ENCODE assay signal across 10 mouse cellular contexts in the genomic region with DNA sequence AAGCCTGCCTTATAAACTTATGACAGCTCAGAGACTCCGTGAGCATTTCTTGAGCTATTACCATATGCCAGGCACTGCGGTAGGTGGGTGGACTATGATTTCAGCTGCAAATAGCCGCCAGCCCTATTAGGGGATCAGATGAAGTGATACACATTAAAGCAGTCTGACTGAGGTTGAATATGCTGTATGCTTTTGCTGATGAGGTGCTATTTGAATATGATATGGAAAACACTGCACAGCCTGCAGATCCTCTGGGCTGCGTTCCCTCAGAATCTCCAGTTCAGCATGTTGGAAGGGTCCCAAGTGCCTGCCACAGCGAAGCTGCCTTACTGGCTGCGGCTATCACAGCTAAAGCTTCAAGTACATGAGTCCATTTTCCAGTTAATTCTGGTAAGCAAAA. TPM values are rescaled to one million over a fixed set of nuclear protein-coding genes. Genes with fewer than 3 reads are reported as not detected.
DNase-seq lines count a peak whose midpoint lies in the region; ATAC-seq and TF ChIP-seq lines count a peak whose summit lies in the region.
"Had no signal": no experiment of that assay in that cellular context is flagged by ENCODE, and none has a peak within 500 bp of the region (broad histone marks: within the 10 kb centered on the region; RNA-seq: fewer than 3 reads in every experiment).

No protein-coding gene starts in this region.

- no peaks in the 10 kb centered on the region for H3K9me3 ChIP-seq in forebrain, postnatal 0 days (ENCODE audit: low read length)
- no peaks in the 10 kb centered on the region for H3K9me3 ChIP-seq in forebrain, embryonic 15.5 days
- H3K9me3 ChIP-seq: midbrain, embryonic 10.5 days; neural tube, embryonic 13.5 days had no signal

- no peaks in the 10 kb centered on the region for H3K36me3 ChIP-seq in forebrain, postnatal 0 days (ENCODE audit: insufficient read depth)
- H3K36me3 ChIP-seq in forebrain, embryonic 15.5 days: no peaks in the 10 kb centered on the region
- H3K36me3 ChIP-seq: midbrain, embryonic 10.5 days; neural tube, embryonic 13.5 days had no signal

- no peak overlapping the region for H3K27ac ChIP-seq in forebrain, postnatal 0 days (ENCODE audit: low read depth, low read length)
- no peak overlapping the region for H3K27ac ChIP-seq in forebrain, embryonic 15.5 days (replicated peaks)
- H3K27ac ChIP-seq: midbrain, embryonic 10.5 days; neural tube, embryonic 13.5 days had no signal

- no peak overlapping the region for H3K4me2 ChIP-seq in forebrain, postnatal 0 days (ENCODE audit: low read depth)
- H3K4me2 ChIP-seq in forebrain, embryonic 15.5 days (replicated peaks): no peak overlapping the region
- H3K4me2 ChIP-seq: neural tube, embryonic 13.5 days had no signal

- H3K4me1 ChIP-seq in forebrain, postnatal 0 days (ENCODE audit: insufficient read depth): no peaks in the 10 kb centered on the region
- no peaks in the 10 kb centered on the region for H3K4me1 ChIP-seq in forebrain, embryonic 15.5 days
- H3K4me1 ChIP-seq: neural tube, embryonic 13.5 days had no signal

- H3K27me3 ChIP-seq in forebrain, postnatal 0 days (ENCODE audit: insufficient read depth, low read length): no peaks in the 10 kb centered on the region
- H3K27me3 ChIP-seq in forebrain, embryonic 15.5 days: no peaks in the 10 kb centered on the region
- H3K27me3 ChIP-seq: neural tube, embryonic 13.5 days had no signal

- no peak overlapping the region for H3K4me3 ChIP-seq in forebrain, postnatal 0 days (ENCODE audit: low read depth, low read length)
- H3K4me3 ChIP-seq in forebrain, embryonic 15.5 days: no peak overlapping the region
- H3K4me3 ChIP-seq: midbrain, embryonic 10.5 days; neural tube, embryonic 13.5 days had no signal

- WGBS in forebrain, postnatal 0 days: 67% methylated on average over 6 of the region's 6 CpGs
- 68% methylated on average over 6 of the region's 6 CpGs for WGBS in forebrain, embryonic 15.5 days

- no peak; the same call in 1 of the 2 replicates for ATAC-seq in forebrain, postnatal 0 days
- no peak for ATAC-seq in forebrain, embryonic 15.5 days (replicated peaks)

- no peak for TF ChIP-seq CTCF in forebrain, postnatal 0 days (IDR thresholded peaks at IDR 0.05; ENCODE audit: low read depth)

- DNase-seq in forebrain, postnatal 0 days: peak; percentile 21
- peak; percentile 14 for DNase-seq in layer of hippocampus, adult 11-12 months (ENCODE audit: low spot score)
- no peak for DNase-seq in layer of hippocampus, adult 9-10 months (ENCODE audit: low spot score)
- DNase-seq in cerebellum, adult 9-11 months: peak; percentile 45
- DNase-seq in kidney, postnatal 25 days: peak; percentile 50 to 56
- no peak for DNase-seq in urinary bladder, postnatal 25 days (ENCODE audit: low spot score)
- no peak for DNase-seq in thymus, postnatal 10 days (ENCODE audit: low spot score in 2 of 2)

- H3K9ac ChIP-seq in forebrain, postnatal 0 days: no peak overlapping the region
- no peak overlapping the region for H3K9ac ChIP-seq in forebrain, embryonic 15.5 days (replicated peaks)
- H3K9ac ChIP-seq: neural tube, embryonic 13.5 days had no signal

RNA-seq across cellular contexts. Expression of gene Slc9a6, which starts 57.7 kb away (rescaled TPM):
- 76.4 and 98.7 TPM in 2 replicates for total RNA-seq in forebrain, postnatal 0 days (2014; rRNA removed)
- 35.1 and 52.5 TPM in 2 replicates for polyA plus RNA-seq in forebrain, postnatal 0 days (2015; fragmentation: Nextera tagmentation; extraction: Ambion mirVana)
- polyA plus RNA-seq in forebrain, embryonic 15.5 days (2015; fragmentation: Nextera tagmentation; extraction: Ambion mirVana): 43.3 and 46.0 TPM in 2 replicates

Comparison
In these comparisons a context has a peak if more than half of its experiments do, and no peak if none do; other contexts are left out.
1. DNase-seq: peak in forebrain, postnatal 0 days (single experiment), layer of hippocampus, adult 11-12 months (single experiment), cerebellum, adult 9-11 months (single experiment) and kidney, postnatal 25 days (2 of 2); none in layer of hippocampus, adult 9-10 months (single experiment), urinary bladder, postnatal 25 days (single experiment) and thymus, postnatal 10 days (0 of 2).